Mouse (Mus musculus) left cerebral cortex, postnatal 25 days (tissue): Measurements from ENCODE around the gene Asgr2. TPM values are rescaled to one million over a fixed set of nuclear protein-coding genes. Genes with fewer than 3 reads are reported as not detected.
"Not testable (repeated sequence)": the region's sequence is repeated elsewhere in the genome, so short reads cannot be mapped to it uniquely, and the experiment has no call there.

ENCODE experiments used
- DNase-seq, 2 experiments: peaks; one replicate each; pipeline ENCODE4 v3.0.0; 2022; ENCODE audit warnings: low spot score in 2 of 2, mixed read lengths in 1 of 2
- intact Hi-C: fragments of 180-260 bp; cut with DNase I; formaldehyde crosslinking; loops from one replicate; pipeline ENCODE4 v1.15.1; 2025
- total RNA-seq, 2 experiments: library from RNA; stranded (reverse); gene quantifications; 2 replicates each; pipeline ENCODE4 v1.2.3; 2021

Asgr2 gene
- not detected for total RNA-seq

DNA sequence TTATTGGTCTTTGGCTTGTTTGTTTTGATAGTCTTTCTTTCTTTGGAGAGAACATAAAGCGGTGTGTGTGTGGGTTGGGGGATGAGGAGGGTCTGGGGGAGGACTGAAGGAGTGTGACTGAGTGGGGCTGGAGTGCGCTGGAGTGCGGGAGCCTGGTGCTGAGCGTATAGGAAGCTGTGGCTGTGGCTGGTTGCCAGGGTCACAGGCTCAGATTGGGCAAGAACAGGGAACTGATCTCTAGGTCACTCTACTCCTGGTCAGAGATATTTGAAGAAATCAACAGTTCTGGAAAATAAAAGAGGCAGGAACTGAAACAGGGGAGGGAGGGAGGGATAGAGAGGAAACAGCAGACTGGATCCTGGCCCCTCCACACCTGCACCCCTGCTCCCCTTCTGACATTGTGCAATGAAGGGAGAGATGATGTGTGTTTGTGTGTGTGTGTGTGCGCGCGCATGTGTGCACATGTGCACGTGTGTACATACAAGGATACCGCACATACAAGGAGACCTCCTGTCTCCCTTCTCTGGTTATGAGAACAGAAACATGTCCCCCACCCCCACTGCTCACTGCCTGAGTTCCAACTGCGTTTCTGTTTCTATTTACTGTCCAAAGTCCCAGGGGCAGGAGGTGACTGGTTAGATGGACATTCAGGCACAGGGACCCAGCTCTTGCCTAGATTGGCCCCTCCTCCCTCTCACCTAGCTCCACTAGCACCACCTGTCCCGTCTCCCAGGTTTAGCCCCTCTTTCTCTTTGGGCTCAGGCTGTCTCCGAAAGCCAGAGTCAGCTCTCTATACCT lies at the start of gene Asgr2:
Asgr2 (plus strand) TSS at position 659 of the 798 bp plus-strand sequence.
- no peak for DNase-seq
- intact Hi-C loops: no loop called here

DNA sequence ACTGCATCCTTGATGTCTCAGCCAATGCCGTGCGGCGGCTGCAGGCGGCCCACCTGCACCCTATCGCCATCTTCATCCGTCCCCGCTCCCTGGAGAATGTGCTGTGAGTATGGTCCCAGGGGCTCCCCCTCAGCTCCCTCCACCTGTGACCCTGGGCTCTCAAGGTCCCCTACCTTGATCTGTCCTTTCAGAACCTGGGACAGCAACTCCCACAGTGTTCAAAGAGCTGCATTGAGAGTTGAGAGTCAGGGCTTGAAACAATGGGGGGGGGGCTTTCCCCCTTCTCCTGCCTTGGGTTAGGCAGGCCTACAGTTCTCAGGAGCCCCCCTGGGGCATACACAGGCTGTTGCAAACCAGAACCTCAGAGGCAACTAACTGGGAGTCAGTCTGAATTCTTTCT lies 48.8 kb upstream of the Asgr2 start:
- no peak for DNase-seq
- intact Hi-C loops: no loop called here

DNA sequence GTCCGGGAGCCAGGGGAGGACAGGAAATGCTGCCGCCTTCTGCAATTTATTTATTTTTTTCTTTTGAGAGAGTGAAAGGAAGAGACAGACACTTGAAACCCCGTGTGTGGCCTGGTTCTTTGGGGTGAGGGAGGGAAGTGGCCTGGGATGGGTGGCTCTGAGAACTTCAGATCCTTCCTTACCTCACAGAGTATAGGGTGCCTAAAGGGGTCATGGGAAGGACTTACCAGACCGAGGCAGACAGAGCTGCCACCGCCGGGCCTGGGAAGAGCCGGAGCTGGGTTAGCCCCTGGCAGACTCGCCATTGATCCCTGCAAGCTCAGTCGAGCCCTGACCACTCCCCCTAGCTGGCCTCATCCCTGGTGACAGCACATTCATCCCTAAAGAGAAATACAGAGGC lies 47.0 kb upstream of the Asgr2 start:
- DNase-seq: no peak
- intact Hi-C loops: no loop called here

DNA sequence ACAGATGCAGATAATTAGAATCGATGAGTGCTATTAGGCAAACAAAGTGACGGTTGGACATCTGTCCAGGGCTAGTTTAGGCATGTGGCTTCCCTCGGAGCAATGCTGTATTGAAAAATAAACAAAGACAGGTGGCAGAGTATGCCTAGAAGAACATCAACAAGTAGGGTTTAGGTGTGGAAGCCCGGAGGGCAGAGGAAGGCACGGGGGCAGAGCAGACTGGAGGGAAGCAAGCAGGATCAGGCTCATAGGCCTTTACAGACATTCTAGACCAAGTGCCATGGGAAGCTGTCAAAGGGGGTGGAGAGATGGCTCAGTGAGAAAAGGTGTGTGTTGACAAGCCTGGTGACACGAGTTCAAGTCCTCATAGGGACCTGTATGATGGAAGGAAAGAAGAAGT lies 43.1 kb upstream of the Asgr2 start:
- no peak for DNase-seq
- intact Hi-C loops: no loop called here

DNA sequence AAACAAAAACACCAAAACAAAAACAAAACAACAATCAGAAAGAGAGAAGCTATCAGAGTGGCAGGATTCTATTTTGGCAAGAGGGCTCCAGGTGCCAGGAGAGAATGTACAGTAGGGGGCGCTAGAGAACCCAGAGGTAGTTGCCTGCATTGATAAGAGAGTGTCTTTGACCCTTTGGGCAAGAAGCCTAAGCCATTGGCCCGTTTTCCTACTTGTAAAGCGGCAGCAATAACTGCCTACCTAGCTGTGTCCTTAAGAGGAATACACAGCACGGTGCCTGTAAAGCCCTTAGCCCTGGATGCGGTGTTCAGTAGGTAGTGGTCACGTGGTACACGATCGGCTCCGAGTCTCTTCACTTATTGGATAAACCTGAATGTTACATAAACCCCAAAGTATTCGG lies 42.6 kb upstream of the Asgr2 start:
- intact Hi-C loops: no loop called here

DNA sequence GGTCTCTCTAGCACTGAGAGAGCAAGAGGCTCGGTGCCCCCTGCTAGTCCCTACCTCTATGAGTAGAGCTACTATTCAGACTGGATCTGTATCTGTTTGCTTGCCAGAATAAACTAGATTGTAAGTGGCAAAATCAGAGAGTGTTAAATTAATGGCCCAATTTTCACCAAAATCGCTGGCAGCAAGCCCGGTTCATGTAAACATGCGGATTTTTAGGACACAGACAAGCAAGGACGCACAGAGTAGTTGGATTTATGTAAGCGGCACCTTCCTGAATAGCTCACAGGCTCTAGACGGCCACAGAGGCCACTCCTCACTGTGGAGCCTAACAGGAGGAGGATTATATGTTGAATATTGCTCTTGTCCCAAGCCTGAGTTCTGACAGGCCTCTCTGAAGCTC lies 39.3 kb upstream of the Asgr2 start:
- intact Hi-C loops: no loop called here

More for the DNA sequence above, 42.6 kb upstream of the Asgr2 start:
- DNase-seq: peak in 1 of 2 experiments; percentile 55

DNA sequence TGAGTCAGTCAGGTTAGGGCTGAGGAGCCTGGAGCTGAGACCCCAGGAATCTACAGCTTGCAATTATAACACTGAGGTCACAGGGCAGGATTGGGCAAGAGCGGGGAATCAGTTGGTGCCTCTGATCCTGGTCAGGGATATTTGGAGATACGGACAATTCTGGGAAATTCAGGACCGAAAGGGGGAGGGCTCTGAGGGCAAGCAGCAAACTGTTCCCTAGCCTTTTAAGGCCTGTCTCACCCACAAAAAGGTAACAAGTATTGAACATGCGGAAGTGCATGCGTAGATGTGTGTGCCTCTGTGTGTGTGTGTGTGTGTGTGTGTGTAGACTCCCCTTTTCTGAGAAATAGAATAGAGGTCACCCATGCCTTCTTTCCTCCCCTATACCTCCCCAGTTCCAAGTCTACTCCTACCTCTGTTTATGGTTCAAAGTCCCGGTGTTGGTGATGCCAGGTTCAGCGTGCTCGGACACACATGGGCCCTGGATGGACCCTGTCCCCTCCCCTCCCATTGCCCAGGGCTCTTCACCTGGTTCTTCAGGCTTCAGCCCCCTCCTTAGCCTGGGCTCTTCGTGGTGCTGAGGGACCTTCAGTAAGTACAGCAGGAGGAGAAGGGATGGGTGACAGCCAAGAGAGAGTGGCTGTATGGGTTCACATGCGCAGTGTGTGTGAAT lies 38.4 kb upstream of the Asgr2 start, which contains the start of gene Asgr1:
Asgr1 (plus strand) TSS at position 188 of the 673 bp plus-strand sequence.
- DNase-seq: no peak
- intact Hi-C loops: no loop called here

More for the DNA sequence above, 39.3 kb upstream of the Asgr2 start:
- no peak for DNase-seq

DNA sequence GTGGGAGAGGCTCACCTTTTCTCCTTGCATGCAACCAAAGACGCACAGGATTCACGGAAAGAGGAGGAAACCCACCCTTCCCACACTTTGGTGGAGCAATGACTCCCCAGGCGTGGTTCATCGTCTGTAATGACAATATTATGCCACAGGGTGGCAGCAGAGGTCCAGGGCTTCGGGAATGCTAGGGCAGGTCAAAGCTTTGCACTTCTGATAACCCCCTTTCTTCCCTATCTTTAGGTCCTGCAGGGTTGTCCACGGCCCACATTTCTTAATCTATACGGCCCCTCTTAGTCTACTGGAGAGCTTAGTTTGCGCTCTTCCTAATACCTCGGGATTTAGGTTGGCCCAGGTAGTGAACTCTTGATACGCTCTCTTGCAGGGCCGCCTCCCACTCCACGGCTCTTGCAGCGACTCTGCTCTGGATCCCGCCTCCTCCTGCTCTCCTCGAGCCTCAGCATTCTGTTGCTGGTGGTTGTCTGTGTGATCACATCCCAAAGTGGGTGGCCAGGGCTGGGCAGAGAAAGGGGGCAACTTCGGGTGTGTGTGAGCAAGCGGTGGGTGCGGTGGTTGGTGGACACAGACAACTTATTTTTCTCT lies 36.7 kb upstream of the Asgr2 start:
- peak; percentile 46 to 62 for DNase-seq
- intact Hi-C loops: loop anchor here (2.0 kb wide), 1 partner anchor 157 kb away; the partner anchor contains the start of gene Slc16a11

DNA sequence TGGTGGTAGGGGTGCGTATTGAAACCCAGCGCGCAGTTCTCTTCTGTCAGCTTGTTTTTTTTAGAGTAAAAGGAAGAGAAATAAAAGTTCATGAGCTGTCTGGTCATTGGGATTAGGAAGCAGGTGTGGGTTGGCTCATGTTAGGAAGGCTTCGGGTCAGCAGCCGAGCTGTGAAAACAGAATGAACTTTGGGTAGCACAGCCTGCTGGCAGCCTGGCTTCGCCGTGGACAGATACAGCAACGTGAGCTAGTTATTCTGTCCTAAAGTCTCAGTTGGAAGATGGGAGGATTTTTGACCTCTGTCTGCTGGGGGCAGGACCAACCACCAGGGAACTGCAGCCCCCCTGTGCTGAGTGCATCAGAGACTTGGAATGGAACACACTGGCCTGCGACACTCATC lies 34.6 kb upstream of the Asgr2 start:
- DNase-seq: no peak
- intact Hi-C loops: loop anchor here (2.0 kb wide), 1 partner anchor 155 kb away; the partner anchor contains the start of gene Slc16a11

DNA sequence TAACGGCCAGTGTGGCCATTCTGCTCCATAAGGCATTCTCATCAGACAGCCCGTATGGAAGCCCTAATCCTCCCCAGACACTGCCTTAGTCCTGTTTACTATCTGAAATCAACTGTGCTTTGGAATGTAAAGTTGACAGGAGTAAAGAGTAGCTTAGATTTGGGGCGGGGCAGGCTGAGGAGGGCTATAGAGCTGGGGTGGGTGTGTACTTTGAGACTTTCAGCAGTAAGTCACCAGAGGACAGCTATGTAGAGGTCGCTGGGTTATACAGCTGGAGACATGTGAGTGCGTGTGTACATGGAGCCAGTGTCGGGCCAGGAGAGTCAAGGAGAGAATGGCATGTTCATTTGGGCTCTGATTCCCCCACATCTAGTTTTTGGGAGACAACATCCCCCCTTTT lies 32.5 kb upstream of the Asgr2 start:
- no peak for DNase-seq
- intact Hi-C loops: no loop called here

DNA sequence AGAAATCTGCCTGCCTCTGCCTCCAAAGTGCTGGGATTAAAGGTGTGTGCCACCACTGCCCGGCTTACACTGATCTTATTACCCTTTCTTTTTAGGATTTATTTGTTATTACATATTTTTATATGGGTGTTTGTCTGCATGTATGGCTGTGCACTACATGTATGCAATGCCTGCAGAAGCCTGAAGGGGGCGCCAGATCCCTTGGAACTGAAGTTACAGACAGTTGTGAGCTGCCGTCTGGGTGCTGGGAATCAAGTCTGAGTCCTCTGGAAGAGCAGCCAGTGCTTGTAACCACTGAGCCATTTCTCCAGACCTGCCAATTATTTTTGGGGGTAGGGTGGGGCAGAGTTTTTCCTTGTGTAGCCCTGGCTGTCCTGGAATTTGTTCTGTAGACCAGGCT lies 29.4 kb upstream of the Asgr2 start:
- intact Hi-C loops: no loop called here
- DNase-seq: no peak

DNA sequence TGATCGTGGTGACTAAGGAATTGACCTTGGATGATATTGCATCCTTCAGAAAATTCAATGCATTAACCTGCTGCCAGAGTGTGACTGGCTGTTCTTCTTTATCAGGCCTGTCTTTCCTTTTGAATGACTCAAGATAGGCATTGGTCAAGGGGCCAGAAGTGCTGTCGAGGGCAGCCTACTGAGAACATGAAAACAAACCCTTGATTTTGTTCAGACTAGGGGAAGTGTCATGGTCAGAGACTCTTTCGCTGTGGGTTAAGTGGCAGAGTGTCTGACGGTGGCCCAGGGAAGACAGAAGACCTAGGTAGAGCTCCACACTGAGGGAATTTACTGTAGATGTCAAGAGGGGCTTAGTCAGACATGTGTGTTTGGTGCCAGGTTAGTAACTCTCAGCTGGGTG lies 25.7 kb upstream of the Asgr2 start:
- intact Hi-C loops: no loop called here
- no peak for DNase-seq

DNA sequence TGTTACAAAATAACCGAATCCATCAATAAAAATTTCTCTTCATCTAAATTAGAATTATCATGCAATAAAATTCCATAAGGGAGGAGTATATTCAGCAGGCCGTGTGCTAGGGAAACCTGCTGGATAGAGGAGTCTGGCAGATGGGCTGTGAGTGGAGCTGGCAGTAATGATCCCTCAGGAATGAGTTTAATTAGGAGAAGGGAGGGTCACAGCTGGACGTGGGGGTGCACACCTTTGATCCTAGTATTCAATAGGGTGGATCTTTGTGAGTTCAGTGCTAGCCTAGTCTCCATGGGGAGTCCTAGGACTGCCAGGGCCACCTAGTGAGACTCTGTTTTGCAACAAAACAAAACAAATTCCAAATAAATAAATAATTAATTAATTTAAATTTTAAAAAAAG lies 24.2 kb upstream of the Asgr2 start:
- DNase-seq: no peak
- intact Hi-C loops: no loop called here

DNA sequence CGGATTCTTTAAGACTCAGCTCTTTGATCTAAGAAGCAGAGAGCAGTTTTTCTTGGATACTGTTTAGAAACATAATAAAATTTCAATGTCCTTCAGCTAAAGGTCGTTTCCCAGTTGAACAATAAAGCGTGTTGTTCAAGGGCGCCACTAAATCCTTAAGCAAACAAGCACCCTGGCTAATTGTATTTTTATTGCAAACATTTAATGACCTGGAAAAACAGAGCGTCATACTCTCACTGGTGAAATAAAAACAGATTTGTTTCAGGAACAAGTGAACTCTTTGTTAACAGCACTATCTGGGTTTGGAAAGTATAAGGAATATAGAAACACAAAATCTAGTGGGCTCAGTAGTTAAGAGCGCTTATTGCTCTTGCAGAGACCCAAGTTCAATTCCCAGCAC lies 22.4 kb upstream of the Asgr2 start:
- DNase-seq: no peak
- intact Hi-C loops: loop anchor here (5.0 kb wide), 2 partner anchors 42 to 132 kb away; no protein-coding TSS in a partner anchor

DNA sequence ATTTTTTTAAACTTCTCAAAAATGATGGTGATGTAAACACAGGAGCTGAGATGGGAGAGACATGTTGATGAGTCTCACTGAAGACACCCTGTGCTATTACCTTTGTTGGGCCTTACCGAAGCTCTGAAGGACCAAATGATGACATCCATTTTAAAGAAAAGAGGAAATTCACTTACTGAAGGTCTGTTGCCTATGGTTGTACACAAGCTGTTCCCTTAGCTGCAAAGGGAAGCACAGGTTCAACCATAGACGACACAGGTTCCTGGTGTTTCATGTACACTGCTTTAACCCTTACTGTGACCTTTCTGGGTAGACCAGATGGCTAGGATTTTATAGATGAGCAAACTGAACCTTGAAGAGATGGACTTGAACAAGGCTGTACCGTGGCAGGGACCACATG lies 21.8 kb upstream of the Asgr2 start:
- intact Hi-C loops: loop anchor here (5.0 kb wide), 2 partner anchors 42 to 132 kb away; no protein-coding TSS in a partner anchor

DNA sequence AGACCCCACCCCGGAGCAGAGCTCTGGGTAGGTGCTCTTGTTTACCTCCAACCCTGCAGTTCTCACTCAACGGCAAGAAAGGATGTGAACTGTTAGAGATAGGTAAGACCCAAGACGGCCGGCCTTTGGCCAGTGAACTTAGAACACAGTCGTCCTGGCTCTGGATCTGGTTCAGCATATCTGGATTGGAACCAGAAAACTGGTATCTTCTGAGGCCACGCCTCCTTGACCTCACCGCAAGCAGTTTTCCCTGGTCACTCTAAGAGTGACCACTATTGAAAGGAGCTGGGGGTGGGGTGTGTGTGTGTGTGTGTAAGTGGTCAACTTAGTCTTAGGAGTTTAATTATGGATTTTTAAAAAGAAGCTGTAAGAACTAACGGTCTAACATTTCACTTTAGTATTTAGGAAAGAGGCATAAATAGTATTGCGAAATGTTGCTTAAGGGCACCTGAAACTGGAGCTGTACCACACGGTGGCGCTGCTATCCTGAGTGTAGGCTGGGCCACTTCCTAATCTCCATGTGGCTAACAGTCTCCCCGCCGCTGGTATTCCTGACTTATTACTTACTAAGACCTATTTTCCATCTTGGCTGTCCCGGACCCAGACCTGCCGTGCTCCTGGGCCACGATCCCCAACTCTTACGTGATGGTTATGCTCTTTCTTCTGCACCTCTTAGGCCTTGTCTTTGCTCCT lies 17.9 kb upstream of the Asgr2 start:
- peak; percentile 73 to 78 for DNase-seq
- intact Hi-C loops: loop anchor here (1.0 to 5.0 kb wide), 4 partner anchors 38 to 139 kb away; no protein-coding TSS in a partner anchor

More for the DNA sequence above, 21.8 kb upstream of the Asgr2 start:
- not testable (repeated sequence) for DNase-seq

DNA sequence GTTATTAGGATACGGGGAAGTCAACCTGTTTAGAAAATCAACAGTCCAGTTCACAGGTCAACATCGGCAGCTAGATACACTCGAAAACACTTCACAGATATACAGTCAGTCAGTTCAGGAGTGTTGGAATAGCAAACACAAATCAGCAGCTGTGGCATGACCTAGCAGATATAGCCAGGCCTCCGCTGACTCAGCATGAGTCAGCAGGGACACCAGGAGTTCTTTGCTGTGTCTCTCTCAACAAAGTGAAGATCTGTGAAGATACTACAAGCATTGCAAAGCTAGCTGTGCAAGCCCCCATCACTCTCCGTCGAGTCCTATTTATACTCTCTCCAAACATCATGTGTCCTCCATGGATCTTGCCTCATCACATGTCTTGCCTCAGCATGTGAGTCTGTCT lies 16.9 kb upstream of the Asgr2 start:
- no peak for DNase-seq
- intact Hi-C loops: loop anchor here (2.0 kb wide), 1 partner anchor 103 kb away; no protein-coding TSS in a partner anchor

DNA sequence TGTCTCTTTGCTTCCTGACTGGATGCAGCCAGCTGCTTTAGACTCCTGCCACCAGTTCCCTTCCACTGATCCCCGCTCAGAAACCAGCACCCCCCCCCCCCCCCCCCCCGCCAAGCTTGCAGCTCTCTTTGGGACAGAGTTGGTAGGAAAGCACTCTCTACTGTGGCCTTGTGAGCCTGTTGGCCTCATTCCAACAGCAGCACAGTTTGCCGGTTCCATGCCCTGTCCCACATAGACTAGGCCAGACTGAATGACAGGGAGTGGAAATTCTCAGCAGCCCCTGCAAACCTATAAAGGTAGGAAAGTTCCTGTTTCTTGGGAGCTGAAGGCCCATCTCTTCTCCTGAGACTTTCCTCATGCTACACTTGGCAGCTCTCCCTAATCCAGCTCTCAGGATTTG lies 15.0 kb upstream of the Asgr2 start:
- DNase-seq: no peak
- intact Hi-C loops: no loop called here

DNA sequence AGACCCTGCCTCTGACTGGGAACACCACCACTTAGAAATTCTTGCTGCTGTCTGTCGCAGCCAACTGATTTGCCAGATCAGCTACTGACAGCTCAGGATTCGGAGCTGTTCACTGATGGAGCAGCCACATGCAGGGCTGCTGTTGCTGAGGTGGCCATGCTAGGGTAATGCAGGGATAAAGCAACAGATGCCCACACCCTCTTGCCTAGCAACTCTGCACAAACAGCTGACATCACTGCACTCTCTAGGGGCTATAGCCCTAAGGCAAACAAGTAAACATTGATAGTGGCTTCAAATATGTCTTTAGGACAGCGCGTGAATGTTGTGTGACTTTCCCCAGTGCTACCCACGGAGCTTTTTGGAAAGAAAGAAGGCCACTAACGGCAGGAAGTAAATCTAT lies 13.3 kb upstream of the Asgr2 start:
- intact Hi-C loops: no loop called here
- no peak for DNase-seq

DNA sequence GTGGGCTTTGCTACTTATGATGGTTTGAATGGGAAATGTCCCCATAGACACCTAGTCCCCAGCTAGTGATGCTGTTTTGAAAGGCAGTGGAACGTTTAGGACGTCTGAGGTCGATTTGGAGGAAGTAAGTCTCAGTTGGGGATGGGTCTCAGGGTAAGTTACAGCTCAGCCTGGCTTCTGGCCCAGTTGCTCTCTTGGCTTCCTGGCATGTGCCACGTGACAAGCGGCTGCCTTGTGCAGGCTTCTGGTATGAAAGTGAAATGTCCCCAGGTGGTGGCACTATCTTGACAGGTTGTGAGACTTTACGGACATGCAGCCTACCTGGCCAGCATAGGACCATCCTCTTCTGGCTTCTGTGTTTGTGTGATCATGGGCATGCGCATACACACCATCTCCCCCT lies 12.5 kb upstream of the Asgr2 start:
- DNase-seq: no peak
- intact Hi-C loops: loop anchor here (10.0 kb wide), 1 partner anchor 275 kb away; the partner anchor contains the start of gene Alox15
